Mouse (Mus musculus): ENCODE data around the gene Otc. TPM values are rescaled to one million over a fixed set of nuclear protein-coding genes. Genes with fewer than 3 reads are reported as not detected.

The Otc gene
- polyA plus RNA-seq, 1 experiment from 2014 or later, result not detected

DNA sequence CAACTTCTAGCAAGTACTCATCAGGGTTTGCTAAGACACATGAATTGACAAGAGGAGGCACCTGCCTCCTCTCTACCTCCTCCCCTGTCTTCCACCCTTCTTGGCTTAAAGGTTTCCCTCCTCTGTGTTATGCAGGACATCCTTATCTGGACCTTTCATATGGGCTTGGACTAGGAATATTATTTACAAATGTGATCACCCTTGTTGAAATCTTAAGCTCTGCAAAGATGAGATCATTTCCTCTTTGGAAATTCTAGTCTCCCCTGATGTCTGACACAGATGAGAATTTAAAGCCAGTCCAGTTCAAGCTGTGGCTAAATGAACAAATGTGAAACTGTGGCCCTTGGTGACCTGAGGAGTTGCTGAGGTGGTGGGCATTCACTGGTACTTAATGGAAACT is 748 bp upstream of the Otc start:
- Histone ChIP-seq H3K27me3 (replicated peaks; ENCODE audit: control insufficient read depth, insufficient read depth, low read length) (no peaks in the 10 kb centered on the region), H3K27ac (ENCODE audit: low read length) (no peak overlapping the region), H3K9ac (replicated peaks; ENCODE audit: low read depth, low read length) (no peak overlapping the region), H3K4me2 (ENCODE audit: low read length) (no peak overlapping the region), H3K4me3 (replicated peaks; ENCODE audit: low read length) (no peak overlapping the region), H3K9me3 (ENCODE audit: control insufficient read depth, low read length) (no peaks in the 10 kb centered on the region), H3K36me3 (ENCODE audit: control insufficient read depth, insufficient read depth) (no peaks in the 10 kb centered on the region), H3K4me1 (replicated peaks; ENCODE audit: control insufficient read depth, insufficient read depth, low read length) (no peaks in the 10 kb centered on the region)
- no peak for ATAC-seq

DNA sequence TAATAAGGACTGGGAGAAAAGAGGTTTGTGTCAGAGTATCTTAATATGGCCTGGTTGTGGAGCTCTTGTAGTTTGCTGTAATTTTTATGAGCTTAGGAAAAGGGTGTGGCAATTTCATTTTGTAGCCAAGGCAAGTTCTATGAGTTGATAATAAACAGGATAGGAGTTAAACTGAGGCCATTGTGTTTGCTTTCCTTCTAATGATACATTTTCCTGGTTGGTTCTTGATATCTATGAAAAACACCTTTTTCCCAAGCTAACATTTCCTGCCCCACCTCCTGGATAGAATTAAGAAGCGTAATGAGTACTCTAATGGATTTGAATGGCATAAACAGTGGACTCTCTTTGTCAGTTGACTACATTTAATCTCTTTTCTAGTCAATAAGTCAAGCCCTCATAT is 5.7 kb downstream of the Otc start:
- H3K36me3 ChIP-seq (ENCODE audit: control insufficient read depth, insufficient read depth), result no peaks in the 10 kb centered on the region

GRCm38 (mm10) chrX:10258260-10258659 is 6.2 kb downstream of the Otc start:
- Histone ChIP-seq H3K27ac (ENCODE audit: low read length) (no peak overlapping the region), H3K36me3 (ENCODE audit: control insufficient read depth, insufficient read depth) (no peaks in the 10 kb centered on the region), H3K9ac (replicated peaks; ENCODE audit: low read depth, low read length) (no peak overlapping the region), H3K4me1 (replicated peaks; ENCODE audit: control insufficient read depth, insufficient read depth, low read length) (no peaks in the 10 kb centered on the region), H3K27me3 (replicated peaks; ENCODE audit: control insufficient read depth, insufficient read depth, low read length) (no peaks in the 10 kb centered on the region), H3K4me3 (replicated peaks; ENCODE audit: low read length) (no peak overlapping the region), H3K9me3 (ENCODE audit: control insufficient read depth, low read length) (no peaks in the 10 kb centered on the region), H3K4me2 (ENCODE audit: low read length) (no peak overlapping the region)
- peak; percentile 63 for ATAC-seq
- WGBS, result 44% methylated on average over 5 of the region's 5 CpGs

More for the DNA sequence above, 5.7 kb downstream of the Otc start:
- WGBS, result 77% methylated on average over 1 of the region's 1 CpGs
- Histone ChIP-seq H3K9me3 (ENCODE audit: control insufficient read depth, low read length) (no peaks in the 10 kb centered on the region), H3K9ac (replicated peaks; ENCODE audit: low read depth, low read length) (no peak overlapping the region), H3K4me3 (replicated peaks; ENCODE audit: low read length) (no peak overlapping the region), H3K27ac (ENCODE audit: low read length) (no peak overlapping the region), H3K4me2 (ENCODE audit: low read length) (no peak overlapping the region), H3K4me1 (replicated peaks; ENCODE audit: control insufficient read depth, insufficient read depth, low read length) (no peaks in the 10 kb centered on the region), H3K27me3 (replicated peaks; ENCODE audit: control insufficient read depth, insufficient read depth, low read length) (no peaks in the 10 kb centered on the region)
- ATAC-seq, result no peak

- Histone ChIP-seq H3K4me2 (ENCODE audit: low read length) (no peak overlapping the region), H3K4me1 (replicated peaks; ENCODE audit: control insufficient read depth, insufficient read depth, low read length) (0 out of 2 replicates have a peak, but pooled peaks cover 4% of the 10 kb centered on the region), H3K36me3 (ENCODE audit: control insufficient read depth, insufficient read depth) (no peaks in the 10 kb centered on the region), H3K27ac (ENCODE audit: low read length) (no peak overlapping the region), H3K9ac (replicated peaks; ENCODE audit: low read depth, low read length) (no peak overlapping the region), H3K4me3 (replicated peaks; ENCODE audit: low read length) (no peak overlapping the region), H3K9me3 (ENCODE audit: control insufficient read depth, low read length) (no peaks in the 10 kb centered on the region), H3K27me3 (replicated peaks; ENCODE audit: control insufficient read depth, insufficient read depth, low read length) (no peaks in the 10 kb centered on the region)
- 67% methylated on average over 3 of the region's 3 CpGs for WGBS
- peak; percentile 54; the same call in 1 of the 2 replicates for ATAC-seq
These were observed 16.2 kb downstream of the Otc start for GRCm38 (mm10) chrX:10268308-10268707.

DNA sequence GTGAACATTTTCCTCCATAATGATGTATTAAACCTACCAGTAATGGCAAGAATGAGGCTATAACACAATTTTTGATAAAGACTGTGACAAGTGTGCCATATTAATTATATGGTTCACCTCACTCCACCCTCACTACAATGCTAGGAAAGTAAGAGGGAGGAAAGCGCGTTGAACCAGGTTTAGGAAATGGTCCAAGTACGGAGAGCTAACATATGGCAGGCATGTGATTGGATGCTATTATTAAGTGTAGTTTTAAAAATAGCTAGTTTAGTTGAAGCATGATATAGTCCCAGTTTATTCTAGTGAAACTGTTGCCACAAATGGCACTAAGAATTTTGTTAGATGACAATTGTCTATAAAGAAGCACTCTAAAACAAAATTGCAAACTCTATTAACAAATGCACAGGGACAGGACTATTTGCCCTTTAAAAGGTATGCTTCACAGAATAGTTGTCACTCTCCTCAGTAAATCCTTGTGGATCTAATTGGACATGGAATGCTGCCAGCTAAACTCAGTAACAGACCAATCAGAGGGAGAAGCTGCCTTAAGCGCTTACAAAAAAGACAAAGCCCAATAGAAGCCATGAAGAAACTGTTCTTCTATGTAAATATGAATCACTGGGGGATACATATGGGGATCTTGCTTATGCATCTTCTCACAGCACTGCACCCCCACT is 16.8 kb downstream of the Otc start:
- Histone ChIP-seq H3K4me1 (replicated peaks; ENCODE audit: control insufficient read depth, insufficient read depth, low read length) (0 out of 2 replicates have a peak, but pooled peaks cover 4% of the 10 kb centered on the region), H3K36me3 (ENCODE audit: control insufficient read depth, insufficient read depth) (no peaks in the 10 kb centered on the region), H3K9me3 (ENCODE audit: control insufficient read depth, low read length) (no peaks in the 10 kb centered on the region), H3K9ac (replicated peaks; ENCODE audit: low read depth, low read length) (no peak overlapping the region), H3K27me3 (replicated peaks; ENCODE audit: control insufficient read depth, insufficient read depth, low read length) (no peaks in the 10 kb centered on the region), H3K27ac (ENCODE audit: low read length) (peak overlapping the region; percentile 41), H3K4me3 (replicated peaks; ENCODE audit: low read length) (no peak overlapping the region), H3K4me2 (ENCODE audit: low read length) (no peak overlapping the region)
- ATAC-seq, result peak; percentile 85
- WGBS, result 34% methylated on average over 4 of the region's 4 CpGs

DNA sequence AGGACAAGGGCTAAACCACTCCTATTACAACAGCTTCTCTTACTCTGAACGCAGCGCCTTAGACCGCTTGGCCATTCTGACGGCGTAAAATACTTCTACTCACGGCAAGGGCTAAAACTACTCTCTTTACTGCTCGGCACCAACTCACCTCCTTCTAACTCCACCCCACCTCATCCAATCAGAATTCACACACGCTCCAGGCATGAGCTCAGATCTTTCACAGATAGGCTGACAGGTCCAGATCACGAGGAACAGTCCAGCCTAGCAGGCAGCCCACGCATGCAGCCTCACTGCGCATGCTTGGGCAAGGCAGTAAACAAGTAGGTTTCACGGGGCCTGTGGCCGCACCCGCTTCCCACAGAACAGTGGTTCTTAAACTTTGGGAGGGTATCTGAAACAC is 45.2 kb downstream of the Otc start:
- no peak for ATAC-seq
- H3K27me3 ChIP-seq (replicated peaks; ENCODE audit: control insufficient read depth, insufficient read depth, low read length), result no peaks in the 10 kb centered on the region
- WGBS, result 89% methylated on average over 14 of the region's 14 CpGs
- H3K4me1 ChIP-seq (replicated peaks; ENCODE audit: control insufficient read depth, insufficient read depth, low read length), result no peaks in the 10 kb centered on the region
- H3K9ac ChIP-seq (replicated peaks; ENCODE audit: low read depth, low read length), result no peak overlapping the region
- no peaks in the 10 kb centered on the region for H3K36me3 ChIP-seq (ENCODE audit: control insufficient read depth, insufficient read depth)
- H3K4me3 ChIP-seq (replicated peaks; ENCODE audit: low read length), result no peak overlapping the region
- H3K9me3 ChIP-seq (ENCODE audit: control insufficient read depth, low read length), result no peaks in the 10 kb centered on the region
- no peak overlapping the region for H3K27ac ChIP-seq (ENCODE audit: low read length)
- no peak overlapping the region for H3K4me2 ChIP-seq (ENCODE audit: low read length)

DNA sequence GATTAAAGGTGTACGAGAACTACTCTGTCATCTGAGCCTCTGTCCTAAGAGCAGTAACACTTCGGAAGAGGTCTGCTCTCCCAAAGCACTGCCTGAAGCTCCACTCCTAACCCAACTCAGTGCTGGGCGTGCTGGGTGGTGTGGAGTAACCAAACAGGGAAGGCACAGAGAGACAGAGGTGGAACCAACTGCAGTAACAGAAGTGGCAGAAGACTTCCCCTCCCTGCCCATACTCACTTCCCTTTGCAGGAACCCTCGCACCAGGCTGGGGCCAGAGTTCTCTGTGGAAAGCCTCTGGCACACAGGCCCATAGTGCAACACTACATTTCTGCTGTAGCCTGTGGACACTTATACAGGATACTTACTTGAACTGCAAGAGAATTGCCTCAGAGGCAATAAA is 66.1 kb downstream of the Otc start:
- H3K4me3 ChIP-seq (replicated peaks; ENCODE audit: low read length), result no peak overlapping the region
- H3K4me2 ChIP-seq (ENCODE audit: low read length), result no peak overlapping the region
- H3K9ac ChIP-seq (replicated peaks; ENCODE audit: low read depth, low read length), result no peak overlapping the region
- WGBS, result 86% methylated on average over 4 of the region's 4 CpGs
- no peaks in the 10 kb centered on the region for H3K4me1 ChIP-seq (replicated peaks; ENCODE audit: control insufficient read depth, insufficient read depth, low read length)
- ATAC-seq, result no peak
- no peaks in the 10 kb centered on the region for H3K9me3 ChIP-seq (ENCODE audit: control insufficient read depth, low read length)
- no peaks in the 10 kb centered on the region for H3K36me3 ChIP-seq (ENCODE audit: control insufficient read depth, insufficient read depth)
- no peaks in the 10 kb centered on the region for H3K27me3 ChIP-seq (replicated peaks; ENCODE audit: control insufficient read depth, insufficient read depth, low read length)
- H3K27ac ChIP-seq (ENCODE audit: low read length), result no peak overlapping the region

DNA sequence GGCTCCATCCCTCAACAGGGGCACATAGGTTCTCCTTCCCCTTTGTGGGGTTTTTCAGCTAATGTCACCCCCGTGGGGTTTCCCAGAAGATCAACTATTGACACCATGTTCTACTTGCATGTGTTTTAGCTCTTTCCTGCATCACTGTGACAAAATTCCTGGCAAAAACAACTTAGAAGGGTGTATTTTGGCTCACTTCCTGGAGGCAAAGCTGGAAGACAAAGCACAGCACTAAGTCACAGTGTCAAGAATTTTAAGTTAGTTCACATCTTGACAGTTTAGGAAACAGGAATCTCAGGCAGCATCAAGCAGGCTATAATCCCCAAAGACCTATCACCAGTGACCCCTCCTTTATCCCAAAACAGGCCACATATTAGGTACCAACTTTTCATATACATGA is 78.1 kb downstream of the Otc start:
- 69% methylated on average over 1 of the region's 1 CpGs for WGBS
- Histone ChIP-seq H3K9me3 (ENCODE audit: control insufficient read depth, low read length) (no peaks in the 10 kb centered on the region), H3K4me1 (replicated peaks; ENCODE audit: control insufficient read depth, insufficient read depth, low read length) (no peaks in the 10 kb centered on the region), H3K4me3 (replicated peaks; ENCODE audit: low read length) (no peak overlapping the region), H3K4me2 (ENCODE audit: low read length) (no peak overlapping the region), H3K36me3 (ENCODE audit: control insufficient read depth, insufficient read depth) (no peaks in the 10 kb centered on the region), H3K9ac (replicated peaks; ENCODE audit: low read depth, low read length) (no peak overlapping the region), H3K27ac (ENCODE audit: low read length) (no peak overlapping the region), H3K27me3 (replicated peaks; ENCODE audit: control insufficient read depth, insufficient read depth, low read length) (no peaks in the 10 kb centered on the region)
- no peak for ATAC-seq

DNA sequence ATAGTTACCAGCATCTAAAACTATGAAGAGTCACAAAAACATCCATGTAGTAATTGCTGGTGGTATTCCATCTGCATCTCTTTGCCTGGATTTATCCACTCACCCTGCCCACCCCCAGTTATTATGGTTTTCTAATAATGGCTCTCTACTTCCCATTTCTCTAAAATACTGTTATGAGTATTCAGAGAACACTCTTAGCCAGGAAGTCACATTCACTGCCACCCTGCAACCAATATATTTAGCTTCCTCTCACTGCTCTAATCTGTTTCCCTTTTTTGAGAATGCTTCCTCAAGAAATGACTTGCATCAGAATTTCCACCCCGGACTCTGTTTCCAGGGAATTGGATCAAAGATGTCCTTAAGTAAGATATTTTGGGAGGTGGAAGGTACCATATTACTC is 79.6 kb downstream of the Otc start:
- WGBS, result 88% methylated on average over 1 of the region's 1 CpGs
- ATAC-seq, result no peak

DNA sequence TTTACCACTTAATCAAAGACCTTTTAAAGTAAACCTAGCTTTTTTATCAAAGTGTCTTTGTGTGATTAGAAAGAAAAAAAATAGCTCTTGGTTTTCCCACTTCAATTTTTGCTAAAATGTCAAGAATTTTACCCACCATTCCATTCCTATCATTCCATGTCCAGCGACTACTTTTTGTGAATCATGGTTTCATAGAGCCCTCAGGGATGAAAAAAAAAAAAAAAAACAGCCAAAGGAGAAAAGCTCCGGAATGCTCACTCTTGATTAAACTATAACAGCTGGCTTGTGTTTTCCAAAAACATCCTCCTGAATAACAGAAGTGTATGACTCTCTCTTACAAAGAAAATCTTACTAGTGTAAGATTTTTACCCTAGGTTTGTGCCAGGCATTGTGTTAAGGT is 84.7 kb downstream of the Otc start:
- no peaks in the 10 kb centered on the region for H3K4me1 ChIP-seq (replicated peaks; ENCODE audit: control insufficient read depth, insufficient read depth, low read length)
- no peak overlapping the region for H3K27ac ChIP-seq (ENCODE audit: low read length)
- H3K36me3 ChIP-seq (ENCODE audit: control insufficient read depth, insufficient read depth), result no peaks in the 10 kb centered on the region
- no peak for ATAC-seq
- H3K27me3 ChIP-seq (replicated peaks; ENCODE audit: control insufficient read depth, insufficient read depth, low read length), result no peaks in the 10 kb centered on the region
- no peak overlapping the region for H3K4me3 ChIP-seq (replicated peaks; ENCODE audit: low read length)
- WGBS, result 50% methylated on average over 2 of the region's 2 CpGs
- no peak overlapping the region for H3K4me2 ChIP-seq (ENCODE audit: low read length)
- H3K9ac ChIP-seq (replicated peaks; ENCODE audit: low read depth, low read length), result no peak overlapping the region
- no peaks in the 10 kb centered on the region for H3K9me3 ChIP-seq (ENCODE audit: control insufficient read depth, low read length)

More for the DNA sequence above, 79.6 kb downstream of the Otc start:
- Histone ChIP-seq H3K27me3 (replicated peaks; ENCODE audit: control insufficient read depth, insufficient read depth, low read length) (no peaks in the 10 kb centered on the region), H3K36me3 (ENCODE audit: control insufficient read depth, insufficient read depth) (no peaks in the 10 kb centered on the region), H3K27ac (ENCODE audit: low read length) (no peak overlapping the region), H3K9me3 (ENCODE audit: control insufficient read depth, low read length) (no peaks in the 10 kb centered on the region), H3K4me3 (replicated peaks; ENCODE audit: low read length) (no peak overlapping the region), H3K9ac (replicated peaks; ENCODE audit: low read depth, low read length) (no peak overlapping the region), H3K4me2 (ENCODE audit: low read length) (no peak overlapping the region), H3K4me1 (replicated peaks; ENCODE audit: control insufficient read depth, insufficient read depth, low read length) (no peaks in the 10 kb centered on the region)
